Mouse (Mus musculus) kidney, postnatal 4 days (tissue): Measurements from ENCODE around the gene 1700021F07Rik.

Experiments used
- DNase-seq, 2 experiments: peaks; one replicate each; pipeline ENCODE4 v3.0.0; 2021; ENCODE audit warnings: mixed read lengths in 2 of 2

The 1700021F07Rik gene

GRCm38 (mm10) chr2:173564179-173564578, 41.8 kb downstream of the 1700021F07Rik start:
- DNase-seq, result peak; percentile 58 to 73
